Mouse (Mus musculus) lung, adult 18-20 months (tissue): ENCODE data around the gene Agap2.

Source experiments
- DNase-seq, 2 experiments: peaks; one replicate each; pipeline ENCODE4 v3.0.0; 2022; ENCODE audit warnings: mixed read lengths in 2 of 2

Gene Agap2

GRCm38 (mm10) chr10:127078001-127078676 is 3.1 kb downstream of the Agap2 start:
- DNase-seq, result no peak

- no peak for DNase-seq
Measured at GRCm38 (mm10) chr10:127078677-127079575, 3.8 kb downstream of the Agap2 start.

- no peak for DNase-seq
Measured at GRCm38 (mm10) chr10:127079665-127080391, 4.7 kb downstream of the Agap2 start.

- DNase-seq, result no peak
Measured at GRCm38 (mm10) chr10:127080901-127081780, 6.1 kb downstream of the Agap2 start.

GRCm38 (mm10) chr10:127081996-127082620 is 7.0 kb downstream of the Agap2 start:
- no peak for DNase-seq

GRCm38 (mm10) chr10:127083292-127083914 is 8.3 kb downstream of the Agap2 start:
- DNase-seq, result no peak

GRCm38 (mm10) chr10:127083915-127084306 is 8.8 kb downstream of the Agap2 start:
- DNase-seq, result no peak

GRCm38 (mm10) chr10:127085052-127085451 is 10.0 kb downstream of the Agap2 start:
- no peak for DNase-seq

GRCm38 (mm10) chr10:127085633-127086032 is 10.5 kb downstream of the Agap2 start:
- DNase-seq, result no peak

GRCm38 (mm10) chr10:127090560-127091411 is 15.7 kb downstream of the Agap2 start:
- DNase-seq, result peak; percentile 50 to 74

GRCm38 (mm10) chr10:127091507-127092396 is 16.7 kb downstream of the Agap2 start:
- peak; percentile 47 to 62 for DNase-seq

- DNase-seq, result no peak
Measured at GRCm38 (mm10) chr10:127092742-127093141, 17.7 kb downstream of the Agap2 start.

GRCm38 (mm10) chr10:127094382-127094802 is 19.3 kb downstream of the Agap2 start:
- peak; percentile 60 to 82 for DNase-seq

GRCm38 (mm10) chr10:127098514-127098913 is 23.4 kb downstream of the Agap2 start:
- DNase-seq, result no peak

GRCm38 (mm10) chr10:127099191-127099590 is 24.1 kb downstream of the Agap2 start:
- no peak for DNase-seq

GRCm38 (mm10) chr10:127099868-127100267 is 24.8 kb downstream of the Agap2 start:
- DNase-seq, result no peak

- no peak for DNase-seq
Measured at GRCm38 (mm10) chr10:127100414-127100813, 25.3 kb downstream of the Agap2 start.

GRCm38 (mm10) chr10:127101151-127101550 is 26.1 kb downstream of the Agap2 start:
- DNase-seq, result no peak

GRCm38 (mm10) chr10:127103631-127104030 is 28.5 kb downstream of the Agap2 start:
- DNase-seq, result no peak
